Mouse (Mus musculus) forebrain, embryonic 13.5 days (tissue): ENCODE measurements around the gene Btbd17. TPM values are rescaled to one million over a fixed set of nuclear protein-coding genes. Genes with fewer than 3 reads are reported as not detected.

Experiments used
- ATAC-seq: fragments of 200-750 bp; cut with Nextera tagmentation; 2 replicates; pipeline ENCODE4 v1.8.0; 2017
- H3K27ac ChIP-seq: fragments of 300-500 bp; sonication (generic); 2 replicates; pipeline ENCODE4 v1.5.1; 2015; ENCODE audit warnings: inconsistent platforms, mild to moderate bottlenecking, moderate library complexity
- H3K27me3 ChIP-seq: fragments of 300-500 bp; sonication (generic); 2 replicates; pipeline ENCODE4 v1.6.1; 2015; ENCODE audit warnings: mild to moderate bottlenecking, inconsistent platforms
- H3K36me3 ChIP-seq: fragments of 300-500 bp; sonication (generic); 2 replicates; pipeline ENCODE4 v1.6.1; 2015; ENCODE audit warnings: mild to moderate bottlenecking, inconsistent platforms; ENCODE audit not compliant: poor library complexity, severe bottlenecking
- H3K4me1 ChIP-seq: fragments of 300-500 bp; sonication (generic); 2 replicates; pipeline ENCODE4 v1.6.1; 2015; ENCODE audit warnings: inconsistent platforms
- H3K4me2 ChIP-seq: fragments of 300-500 bp; sonication (generic); 2 replicates; pipeline ENCODE4 v1.6.1; 2015; ENCODE audit warnings: inconsistent platforms, mild to moderate bottlenecking, moderate library complexity
- H3K4me3 ChIP-seq: fragments of 300-500 bp; sonication (generic); 2 replicates; pipeline ENCODE4 v1.5.1; 2015; ENCODE audit warnings: mild to moderate bottlenecking, inconsistent platforms
- H3K9ac ChIP-seq: fragments of 300-500 bp; sonication (generic); 2 replicates; pipeline ENCODE4 v1.6.1; 2015; ENCODE audit warnings: mild to moderate bottlenecking, inconsistent platforms
- H3K9me3 ChIP-seq: fragments of 300-500 bp; sonication (generic); replicated peaks from 2 replicates; pipeline ENCODE4 v1.6.1; 2016; ENCODE audit warnings: inconsistent platforms
- WGBS: fragments of 180-500 bp; shearing (Covaris S2); methylation state at CpG from one replicate; pipeline ENCODE4 v1.1.7; 2015; 5-methylcytosine and 5-hydroxymethylcytosine counted together
- polyA plus RNA-seq: library from polyadenylated mRNA; unstranded; fragments of >200 nt; fragmentation: Nextera tagmentation; extraction: Ambion mirVana; gene quantifications from 2 replicates; pipeline ENCODE4 v1.2.1, GENCODE M21; 2015

The Btbd17 gene
- polyA plus RNA-seq, 1 experiment from 2014 or later = 25.8 TPM

DNA sequence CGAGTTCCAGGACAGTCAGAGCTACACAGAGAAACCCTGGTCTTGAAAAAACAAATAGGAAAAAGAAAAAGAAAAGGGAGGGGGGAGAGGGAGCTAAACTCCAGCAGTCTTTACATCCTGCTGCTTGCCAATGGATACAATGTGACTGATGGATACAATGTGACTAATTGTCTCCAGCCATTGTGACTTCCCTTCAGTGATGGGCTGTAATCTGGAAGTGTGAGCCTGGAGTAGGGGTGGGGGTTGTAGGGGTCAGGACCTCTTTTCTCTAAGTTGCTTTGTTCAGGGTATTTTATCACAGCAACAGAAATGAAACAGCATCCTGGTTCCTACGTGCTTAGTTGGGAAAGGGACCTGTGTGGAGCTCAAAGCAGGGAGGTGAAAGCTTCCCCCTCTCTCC is 23.4 kb upstream of the Btbd17 start:
- Histone ChIP-seq H3K9me3 (no peaks in the 10 kb centered on the region), H3K4me2 (no peak overlapping the region), H3K9ac (no peak overlapping the region), H3K4me1 (peaks cover 17% of the 10 kb centered on the region), H3K4me3 (no peak overlapping the region), H3K36me3 (no peaks in the 10 kb centered on the region), H3K27ac (no peak overlapping the region), H3K27me3 (no peaks in the 10 kb centered on the region)
- ATAC-seq = no peak
- 27% methylated on average over 2 of the region's 2 CpGs for WGBS

DNA sequence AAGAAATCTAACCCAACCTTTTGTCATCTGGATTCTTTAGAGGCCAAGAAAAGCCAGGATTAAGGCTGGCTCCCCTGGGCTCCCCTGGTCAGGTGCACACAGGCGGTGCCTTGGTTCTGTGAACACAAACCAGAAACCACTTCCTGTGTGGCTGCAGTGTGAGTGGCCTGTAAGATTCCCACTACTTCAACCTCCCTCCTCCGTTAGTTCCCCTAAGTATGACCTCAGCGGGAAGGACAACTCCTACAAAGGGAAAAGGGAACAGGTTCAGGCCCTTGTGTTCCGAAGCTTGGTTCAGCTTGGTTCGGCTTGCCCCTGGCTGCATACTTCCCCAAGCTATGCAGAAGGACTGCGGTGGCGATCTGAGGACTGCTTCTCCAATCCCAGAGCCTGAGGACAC is 22.4 kb upstream of the Btbd17 start:
- Histone ChIP-seq H3K4me1 (peaks cover 12% of the 10 kb centered on the region), H3K4me2 (no peak overlapping the region), H3K9ac (no peak overlapping the region), H3K9me3 (no peaks in the 10 kb centered on the region), H3K27me3 (no peaks in the 10 kb centered on the region), H3K36me3 (no peaks in the 10 kb centered on the region), H3K4me3 (no peak overlapping the region), H3K27ac (no peak overlapping the region)
- 91% methylated on average over 7 of the region's 7 CpGs for WGBS
- ATAC-seq = no peak

DNA sequence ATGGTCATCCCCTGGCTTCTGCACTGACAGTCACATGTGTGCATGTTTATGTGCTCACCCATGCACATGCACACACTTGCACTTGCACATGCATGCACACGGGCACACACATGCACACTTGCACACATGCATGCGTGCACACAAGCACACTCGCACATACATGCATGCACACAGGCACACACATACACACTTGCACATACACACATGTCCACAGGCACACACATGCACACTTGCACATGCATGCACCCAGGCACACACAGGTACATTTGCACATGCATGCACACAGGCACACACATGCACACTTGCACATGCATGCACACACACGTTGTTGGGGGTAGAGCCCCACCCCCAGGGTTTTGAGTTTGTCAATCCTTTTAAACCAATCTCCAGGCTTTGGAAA is 21.2 kb upstream of the Btbd17 start:
- peaks cover 3% of the 10 kb centered on the region; the same call in 1 of the 2 replicates for H3K4me1 ChIP-seq
- H3K4me2 ChIP-seq = no peak overlapping the region
- H3K9ac ChIP-seq = no peak overlapping the region
- no peaks in the 10 kb centered on the region for H3K9me3 ChIP-seq
- no peaks in the 10 kb centered on the region for H3K36me3 ChIP-seq
- 87% methylated on average over 4 of the region's 4 CpGs for WGBS
- H3K27me3 ChIP-seq = no peaks in the 10 kb centered on the region
- H3K4me3 ChIP-seq = no peak overlapping the region
- H3K27ac ChIP-seq = no peak overlapping the region
- ATAC-seq = no peak

DNA sequence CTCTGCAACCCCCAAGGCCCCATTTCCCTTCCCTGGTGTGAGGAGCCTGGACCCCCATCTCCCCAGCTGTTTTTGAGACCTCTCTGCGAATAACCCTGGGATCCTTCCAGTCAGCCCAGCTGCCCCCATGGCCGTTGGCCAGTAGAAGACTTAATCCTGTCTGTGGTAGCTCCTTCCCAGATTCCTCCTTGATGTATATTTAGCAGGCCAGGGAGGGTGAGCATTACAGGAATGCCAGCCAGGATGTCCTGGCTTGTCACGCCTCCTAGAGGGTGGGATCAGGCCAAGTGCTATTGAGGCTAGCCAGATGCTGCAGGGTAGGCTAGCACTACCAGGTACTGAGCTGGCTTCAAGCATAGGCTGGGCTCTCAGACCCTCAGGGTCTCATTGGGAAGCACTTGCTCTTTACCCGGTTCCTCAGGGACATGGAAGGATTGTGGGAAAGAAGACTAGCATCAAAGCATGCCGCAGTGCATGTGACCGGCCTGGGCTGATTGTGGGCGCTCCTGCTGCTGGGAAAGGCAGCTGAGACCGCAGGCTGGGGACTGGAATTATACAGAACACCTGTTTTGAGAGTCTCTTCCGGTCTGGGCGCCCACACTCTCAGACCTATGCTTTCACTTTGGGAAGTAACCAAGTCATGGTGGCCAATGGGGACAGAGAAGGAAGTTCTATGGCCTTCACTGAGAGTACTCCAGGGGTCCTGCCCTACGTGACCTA is 19.3 kb upstream of the Btbd17 start:
- H3K36me3 ChIP-seq = no peaks in the 10 kb centered on the region
- H3K4me3 ChIP-seq = no peak overlapping the region
- H3K4me1 ChIP-seq = peaks cover 3% of the 10 kb centered on the region; the same call in 1 of the 2 replicates
- WGBS = 79% methylated on average over 11 of the region's 11 CpGs
- H3K27me3 ChIP-seq = no peaks in the 10 kb centered on the region
- H3K9me3 ChIP-seq = no peaks in the 10 kb centered on the region
- ATAC-seq = no peak
- no peak overlapping the region for H3K27ac ChIP-seq
- H3K4me2 ChIP-seq = no peak overlapping the region
- H3K9ac ChIP-seq = no peak overlapping the region

DNA sequence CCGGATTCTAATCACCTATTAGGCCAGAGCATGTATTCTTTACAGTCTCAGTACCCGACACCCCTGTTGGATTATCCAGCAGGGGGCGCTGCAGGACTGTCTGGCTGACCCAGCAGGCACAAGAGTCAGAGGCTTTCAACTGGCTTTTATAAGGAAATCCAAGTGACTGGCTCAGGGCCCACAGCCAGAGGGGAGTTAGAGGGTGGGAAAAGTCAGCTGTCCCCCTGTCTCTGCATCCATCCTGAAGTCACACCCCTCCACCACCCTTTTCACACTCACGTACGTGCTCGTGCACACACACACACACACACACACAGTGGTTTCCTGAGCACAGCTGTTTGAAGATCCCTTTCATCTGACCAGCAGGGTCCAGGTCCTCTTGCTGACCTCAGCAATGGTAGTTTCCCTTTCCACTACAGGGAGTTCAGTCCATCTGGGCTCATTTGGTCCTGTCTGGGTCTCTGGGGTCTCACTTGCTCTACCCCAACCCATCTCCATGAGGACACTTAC is 17.0 kb upstream of the Btbd17 start:
- peak; percentile 55 for ATAC-seq
- 16% methylated on average over 6 of the region's 6 CpGs for WGBS
- no peaks in the 10 kb centered on the region for H3K36me3 ChIP-seq
- no peaks in the 10 kb centered on the region for H3K27me3 ChIP-seq
- H3K4me1 ChIP-seq = peaks cover 8% of the 10 kb centered on the region
- H3K27ac ChIP-seq = no peak overlapping the region
- no peak overlapping the region for H3K4me3 ChIP-seq
- no peak overlapping the region for H3K4me2 ChIP-seq
- H3K9ac ChIP-seq = no peak overlapping the region
- no peaks in the 10 kb centered on the region for H3K9me3 ChIP-seq

DNA sequence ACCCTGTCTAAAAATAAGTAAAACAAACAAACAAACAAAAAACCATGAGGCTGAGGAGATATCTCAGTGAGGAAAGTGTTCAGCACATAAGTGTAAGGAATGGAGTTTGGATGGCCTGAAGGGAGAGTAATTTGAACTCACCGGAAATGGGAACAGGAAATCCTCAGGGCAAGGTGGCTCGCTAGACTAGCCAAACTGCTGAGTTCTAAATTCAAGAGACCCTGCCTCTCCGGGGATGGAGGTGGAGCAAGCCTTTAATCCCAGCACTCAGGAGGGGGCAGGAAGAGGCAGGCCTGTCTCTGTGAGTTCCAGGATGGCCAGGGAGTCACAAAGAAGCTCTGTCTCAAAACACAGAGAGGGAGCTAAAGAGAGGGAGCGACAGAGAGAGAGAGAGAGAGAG is 14.6 kb upstream of the Btbd17 start:
- Histone ChIP-seq H3K36me3 (no peaks in the 10 kb centered on the region), H3K9ac (no peak overlapping the region), H3K9me3 (no peaks in the 10 kb centered on the region), H3K4me1 (peaks cover 24% of the 10 kb centered on the region), H3K27me3 (no peaks in the 10 kb centered on the region), H3K27ac (no peak overlapping the region), H3K4me2 (no peak overlapping the region), H3K4me3 (no peak overlapping the region)
- WGBS = 23% methylated on average over 4 of the region's 4 CpGs
- ATAC-seq = no peak

DNA sequence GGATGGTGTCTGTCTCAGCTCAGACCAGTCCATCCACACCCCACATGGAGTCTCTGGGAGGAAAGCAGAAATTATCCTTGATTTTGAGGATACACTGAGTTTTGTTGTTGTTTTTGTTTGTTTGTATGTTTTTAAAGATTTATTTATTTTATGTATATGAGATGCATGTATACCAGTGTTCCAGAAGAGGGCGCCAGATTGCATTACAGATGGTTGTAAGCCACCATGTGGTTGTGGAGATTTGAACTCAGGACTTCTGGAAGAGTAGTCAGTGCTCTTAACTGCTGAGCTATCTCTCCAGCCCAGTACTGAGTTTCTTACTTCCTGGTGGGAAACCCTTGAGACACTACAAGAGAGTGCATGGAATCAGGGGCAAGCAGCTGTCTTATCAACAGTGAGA is 13.6 kb upstream of the Btbd17 start:
- no peaks in the 10 kb centered on the region for H3K36me3 ChIP-seq
- H3K4me1 ChIP-seq = peaks cover 28% of the 10 kb centered on the region
- H3K4me3 ChIP-seq = no peak overlapping the region
- H3K27me3 ChIP-seq = no peaks in the 10 kb centered on the region
- H3K27ac ChIP-seq = no peak overlapping the region
- no peaks in the 10 kb centered on the region for H3K9me3 ChIP-seq
- no peak for ATAC-seq
- H3K9ac ChIP-seq = no peak overlapping the region
- 77% methylated on average over 1 of the region's 1 CpGs for WGBS
- H3K4me2 ChIP-seq = no peak overlapping the region

DNA sequence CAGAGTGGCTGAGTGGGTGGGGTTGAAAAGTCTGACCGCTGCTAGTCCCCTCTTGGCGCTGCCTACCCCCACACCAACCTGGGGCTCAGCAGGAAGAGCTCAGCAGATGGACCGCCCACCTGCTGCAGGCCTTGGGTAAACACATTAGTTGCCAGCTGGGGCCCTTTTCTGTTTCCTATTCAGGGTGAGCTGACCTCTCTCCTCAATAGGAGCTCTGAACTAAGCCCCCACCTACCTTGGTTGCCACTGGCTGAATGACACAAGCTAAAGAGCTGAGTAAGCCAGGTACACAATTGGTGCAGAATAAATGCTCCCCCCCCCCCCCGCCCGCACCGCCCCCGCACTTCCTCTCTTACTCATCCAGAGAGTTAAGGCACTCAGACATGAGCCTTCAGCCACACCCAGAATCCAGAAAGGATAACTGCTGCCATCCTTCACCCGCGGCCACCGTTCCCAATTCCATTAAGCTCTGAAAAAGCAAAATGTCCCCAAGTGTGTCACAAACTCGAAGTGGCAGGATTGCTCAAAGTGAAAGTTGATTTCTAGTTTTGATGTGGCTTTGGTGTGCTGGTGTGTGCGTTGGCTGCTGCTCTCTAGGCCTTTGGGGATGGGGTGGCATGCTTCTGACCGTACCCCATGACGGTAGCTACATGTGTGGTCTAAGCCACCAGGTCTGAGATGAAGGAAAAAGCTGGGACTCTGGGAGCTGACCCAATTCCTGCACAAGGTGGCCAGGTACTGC is 12.1 kb upstream of the Btbd17 start:
- WGBS = 15% methylated on average over 14 of the region's 14 CpGs
- H3K36me3 ChIP-seq = no peaks in the 10 kb centered on the region

DNA sequence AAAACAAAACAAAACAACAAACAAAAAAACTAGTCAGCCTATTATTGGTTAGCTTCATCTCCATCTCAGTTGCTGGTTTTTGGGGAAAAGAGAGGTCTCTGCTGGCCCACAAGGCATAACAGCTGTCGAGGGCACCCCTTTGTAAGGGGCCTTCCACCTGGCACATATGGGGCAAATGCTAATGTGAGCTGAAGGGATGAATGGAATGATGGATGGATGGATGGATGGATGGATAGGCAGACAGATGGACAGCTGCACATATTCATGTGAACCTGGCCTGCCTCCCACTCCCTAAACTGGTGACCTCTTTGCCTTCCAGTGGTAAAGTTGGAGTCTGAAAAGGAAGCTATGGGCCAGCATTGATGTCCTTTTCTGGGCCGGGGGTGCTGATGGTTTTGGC is 11.3 kb upstream of the Btbd17 start:
- Histone ChIP-seq H3K4me3 (no peak overlapping the region), H3K27ac (peak overlapping the region; percentile 49; the same call in 1 of the 2 replicates), H3K4me1 (peaks cover 47% of the 10 kb centered on the region), H3K36me3 (no peaks in the 10 kb centered on the region), H3K9ac (no peak overlapping the region), H3K9me3 (no peaks in the 10 kb centered on the region), H3K27me3 (no peaks in the 10 kb centered on the region), H3K4me2 (no peak overlapping the region)
- WGBS = 57% methylated on average over 2 of the region's 2 CpGs
- peak; percentile 14; the same call in 1 of the 2 replicates for ATAC-seq

More for the DNA sequence above, 12.1 kb upstream of the Btbd17 start:
- H3K9ac ChIP-seq = no peak overlapping the region
- H3K4me2 ChIP-seq = no peak overlapping the region
- no peaks in the 10 kb centered on the region for H3K27me3 ChIP-seq
- no peaks in the 10 kb centered on the region for H3K9me3 ChIP-seq
- peaks cover 42% of the 10 kb centered on the region for H3K4me1 ChIP-seq
- ATAC-seq = 0 out of 2 replicates have a peak, but pooled peaks have one; percentile 29
- peak overlapping the region; percentile 49; the same call in 1 of the 2 replicates for H3K27ac ChIP-seq
- no peak overlapping the region for H3K4me3 ChIP-seq

DNA sequence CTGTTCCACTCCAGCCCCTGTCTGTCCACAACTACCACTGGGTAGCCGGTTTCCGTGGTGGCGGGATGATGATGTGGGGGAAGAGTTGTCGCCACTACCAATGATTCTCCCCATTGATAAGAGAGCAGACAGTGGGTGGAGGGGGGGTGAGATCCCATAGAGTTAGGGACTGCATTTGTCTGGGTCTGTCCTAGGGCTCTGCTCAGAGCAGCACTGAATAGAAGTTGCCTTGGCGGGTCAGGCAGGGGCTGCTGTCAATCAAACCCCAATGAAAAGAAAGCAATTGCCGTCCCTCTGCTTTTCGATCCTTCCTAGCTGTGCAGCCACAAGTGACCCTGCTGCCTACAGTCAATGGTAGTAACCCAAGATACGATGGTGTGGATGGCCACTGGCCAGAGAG is 8.2 kb upstream of the Btbd17 start:
- no peak overlapping the region for H3K27ac ChIP-seq
- H3K9ac ChIP-seq = no peak overlapping the region
- peaks cover 47% of the 10 kb centered on the region for H3K4me1 ChIP-seq
- H3K4me3 ChIP-seq = no peak overlapping the region
- 0 out of 2 replicates have a peak, but pooled peaks cover 5% of the 10 kb centered on the region for H3K9me3 ChIP-seq
- no peak overlapping the region for H3K4me2 ChIP-seq
- no peaks in the 10 kb centered on the region for H3K27me3 ChIP-seq
- ATAC-seq = no peak
- 18% methylated on average over 8 of the region's 8 CpGs for WGBS
- H3K36me3 ChIP-seq = no peaks in the 10 kb centered on the region

DNA sequence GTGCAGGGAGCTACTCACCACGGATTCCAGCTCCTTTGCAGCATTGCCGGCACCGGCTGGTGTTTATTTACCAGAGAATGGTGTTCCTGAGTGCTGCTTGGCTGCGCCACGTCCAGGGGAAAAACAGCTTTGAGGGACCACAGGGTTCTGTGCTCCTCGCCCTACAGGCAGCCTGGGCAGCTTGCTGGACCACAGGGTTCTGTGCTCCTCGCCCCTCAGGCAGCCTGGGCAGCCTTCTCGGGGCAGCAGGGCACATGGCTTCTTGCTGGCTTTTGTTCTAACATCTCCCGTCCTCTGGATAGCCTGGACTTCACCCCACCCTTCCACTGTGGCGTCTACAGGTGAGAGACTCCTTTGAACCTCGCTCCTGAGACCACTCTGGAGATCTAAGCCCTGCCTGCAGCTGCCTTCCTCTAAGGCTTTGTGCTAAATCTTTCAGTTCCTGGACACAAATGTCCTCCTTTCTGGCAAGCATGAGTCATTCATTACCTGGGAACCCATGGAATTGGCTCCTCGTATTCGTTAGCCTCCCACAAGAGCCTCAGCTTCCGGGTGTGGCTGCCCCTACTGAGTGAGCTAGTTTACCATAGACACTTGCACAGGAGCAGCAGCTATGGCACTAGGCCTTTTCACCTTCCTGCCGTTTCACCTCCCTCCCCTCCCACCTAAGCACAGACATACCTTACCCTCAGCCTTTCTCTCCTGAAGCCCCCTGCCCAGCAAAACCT is 7.0 kb upstream of the Btbd17 start:
- 0 out of 2 replicates have a peak, but pooled peaks cover 5% of the 10 kb centered on the region for H3K9me3 ChIP-seq
- H3K4me2 ChIP-seq = no peak overlapping the region
- WGBS = 64% methylated on average over 15 of the region's 15 CpGs
- no peaks in the 10 kb centered on the region for H3K36me3 ChIP-seq
- no peak for ATAC-seq
- H3K4me3 ChIP-seq = no peak overlapping the region
- no peaks in the 10 kb centered on the region for H3K27me3 ChIP-seq
- H3K27ac ChIP-seq = no peak overlapping the region; the same call in 1 of the 2 replicates
- H3K9ac ChIP-seq = peak overlapping the region; percentile 16; the same call in 1 of the 2 replicates
- peaks cover 39% of the 10 kb centered on the region for H3K4me1 ChIP-seq

DNA sequence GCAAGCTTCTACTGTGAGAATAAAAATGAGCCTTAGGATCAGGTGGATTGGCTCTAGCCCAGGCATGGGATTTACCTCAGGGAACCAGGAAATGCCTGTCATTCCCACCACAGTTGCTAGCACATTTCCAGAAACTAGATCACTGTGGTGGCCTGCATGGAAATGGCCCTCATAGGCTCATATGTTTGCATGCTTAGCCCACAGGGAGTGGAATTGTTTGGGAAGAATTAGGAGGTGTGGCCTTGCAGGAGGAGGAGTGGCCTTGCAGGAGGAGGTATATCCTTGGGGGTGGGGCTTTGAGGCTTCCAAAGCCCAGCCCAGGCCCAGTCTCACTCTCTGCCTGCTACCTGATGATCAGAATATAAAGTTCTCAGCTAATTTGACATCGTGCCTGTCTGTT is 6.2 kb upstream of the Btbd17 start:
- Histone ChIP-seq H3K4me3 (no peak overlapping the region), H3K27me3 (no peaks in the 10 kb centered on the region), H3K4me1 (peaks cover 36% of the 10 kb centered on the region), H3K9ac (no peak overlapping the region), H3K4me2 (no peak overlapping the region), H3K9me3 (0 out of 2 replicates have a peak, but pooled peaks cover 5% of the 10 kb centered on the region), H3K36me3 (no peaks in the 10 kb centered on the region), H3K27ac (no peak overlapping the region)
- ATAC-seq = no peak
- 90% methylated on average over 1 of the region's 1 CpGs for WGBS
